Mouse (Mus musculus): ENCODE results near the gene Mdm4. TPM values are rescaled to one million over a fixed set of nuclear protein-coding genes. Genes with fewer than 3 reads are reported as not detected.

Gene Mdm4
- polyA plus RNA-seq, 1 experiment: 92.2 TPM

- no peak for DNase-seq (ENCODE audit: low spot score)
Observed at GRCm38 (mm10) chr1:132938975-132939374, 91.4 kb downstream of the Mdm4 start.

DNA sequence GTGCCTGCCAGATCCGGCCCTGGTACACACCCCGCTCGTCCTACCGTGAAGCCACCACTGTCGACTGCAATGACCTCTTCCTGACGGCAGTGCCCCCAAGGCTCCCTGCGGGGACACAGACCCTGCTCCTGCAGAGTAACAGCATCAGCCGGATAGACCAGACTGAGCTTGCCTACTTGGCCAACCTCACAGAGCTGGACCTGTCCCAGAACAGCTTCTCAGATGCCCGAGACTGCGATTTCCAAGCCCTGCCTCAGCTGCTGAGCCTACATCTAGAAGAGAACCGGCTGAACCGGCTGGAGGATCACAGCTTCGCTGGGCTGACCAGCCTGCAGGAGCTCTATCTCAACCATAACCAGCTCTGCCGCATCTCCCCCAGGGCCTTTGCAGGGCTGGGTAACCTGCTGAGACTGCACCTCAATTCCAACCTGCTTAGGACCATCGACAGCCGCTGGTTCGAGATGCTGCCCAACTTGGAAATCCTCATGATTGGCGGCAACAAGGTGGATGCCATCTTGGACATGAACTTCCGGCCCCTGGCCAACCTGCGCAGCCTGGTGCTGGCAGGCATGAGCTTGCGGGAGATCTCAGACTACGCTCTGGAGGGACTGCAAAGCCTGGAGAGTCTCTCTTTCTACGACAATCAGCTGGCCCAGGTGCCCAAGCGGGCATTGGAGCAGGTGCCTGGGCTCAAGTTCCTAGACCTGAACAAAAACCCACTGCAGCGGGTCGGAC is 92.9 kb downstream of the Mdm4 start:
- no peak for DNase-seq (ENCODE audit: low spot score)

DNA sequence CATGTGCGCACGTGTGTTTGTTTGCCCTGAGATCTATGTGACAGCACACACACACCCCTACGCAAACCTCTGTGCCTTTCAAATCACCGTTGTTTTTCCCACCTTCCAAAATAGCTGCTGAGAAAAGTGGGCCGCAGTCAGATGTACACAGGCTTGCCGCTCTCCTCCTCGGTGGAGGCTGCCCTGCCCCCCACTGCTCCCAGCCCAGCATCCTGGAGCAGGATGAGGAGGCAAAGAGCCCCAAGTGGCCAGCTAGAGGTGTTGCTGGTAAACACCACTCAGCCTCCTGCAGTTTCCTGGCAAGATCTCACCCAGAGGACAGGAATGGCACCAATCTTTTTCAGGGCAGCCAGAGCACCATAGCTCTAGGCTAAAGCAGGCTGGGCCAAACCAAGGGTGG is 95.5 kb downstream of the Mdm4 start:
- DNase-seq (ENCODE audit: low spot score): no peak

DNA sequence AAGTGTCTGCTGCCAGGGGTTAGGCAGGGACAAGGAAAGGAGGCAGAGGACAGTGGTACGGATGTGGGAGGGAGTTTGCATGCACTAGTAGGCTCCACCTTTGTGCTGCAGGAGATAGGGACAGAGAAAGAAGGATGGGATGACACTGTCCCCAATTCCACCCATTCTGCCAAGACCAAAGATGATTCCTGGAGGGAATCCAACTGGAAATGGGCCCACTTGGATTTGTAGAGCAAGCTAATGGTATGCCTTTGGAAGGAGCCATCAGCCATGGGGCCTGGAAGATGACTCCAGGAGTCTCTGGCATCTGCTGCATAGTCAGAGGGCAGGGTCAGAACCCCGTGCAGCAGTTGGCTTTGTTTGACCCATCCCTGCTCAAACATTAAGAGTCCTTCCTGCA is 97.9 kb downstream of the Mdm4 start:
- DNase-seq (ENCODE audit: low spot score): no peak

DNA sequence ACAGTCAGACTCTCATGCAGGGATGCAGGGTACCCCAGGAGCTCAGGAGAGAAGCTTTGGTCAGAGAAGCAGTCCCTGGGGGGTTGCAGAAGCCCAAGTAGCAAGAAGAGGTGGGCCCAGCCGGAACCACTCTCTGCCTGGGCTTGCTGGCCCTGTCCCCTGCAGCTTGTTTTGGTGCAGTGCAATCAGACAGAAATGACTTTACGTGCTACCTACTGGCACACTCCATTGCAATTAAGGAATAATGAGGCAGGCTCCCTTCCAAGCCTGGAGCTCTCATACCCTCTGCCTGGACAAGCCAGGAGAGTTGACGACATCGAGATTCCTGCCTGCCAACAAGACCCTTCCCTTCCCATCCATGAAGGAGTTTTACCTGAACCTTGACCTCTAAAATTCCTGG is 100.1 kb downstream of the Mdm4 start:
- DNase-seq (ENCODE audit: low spot score): no peak

- DNase-seq (ENCODE audit: low spot score): no peak
Observed at GRCm38 (mm10) chr1:132928907-132929250, 101.5 kb downstream of the Mdm4 start.

DNA sequence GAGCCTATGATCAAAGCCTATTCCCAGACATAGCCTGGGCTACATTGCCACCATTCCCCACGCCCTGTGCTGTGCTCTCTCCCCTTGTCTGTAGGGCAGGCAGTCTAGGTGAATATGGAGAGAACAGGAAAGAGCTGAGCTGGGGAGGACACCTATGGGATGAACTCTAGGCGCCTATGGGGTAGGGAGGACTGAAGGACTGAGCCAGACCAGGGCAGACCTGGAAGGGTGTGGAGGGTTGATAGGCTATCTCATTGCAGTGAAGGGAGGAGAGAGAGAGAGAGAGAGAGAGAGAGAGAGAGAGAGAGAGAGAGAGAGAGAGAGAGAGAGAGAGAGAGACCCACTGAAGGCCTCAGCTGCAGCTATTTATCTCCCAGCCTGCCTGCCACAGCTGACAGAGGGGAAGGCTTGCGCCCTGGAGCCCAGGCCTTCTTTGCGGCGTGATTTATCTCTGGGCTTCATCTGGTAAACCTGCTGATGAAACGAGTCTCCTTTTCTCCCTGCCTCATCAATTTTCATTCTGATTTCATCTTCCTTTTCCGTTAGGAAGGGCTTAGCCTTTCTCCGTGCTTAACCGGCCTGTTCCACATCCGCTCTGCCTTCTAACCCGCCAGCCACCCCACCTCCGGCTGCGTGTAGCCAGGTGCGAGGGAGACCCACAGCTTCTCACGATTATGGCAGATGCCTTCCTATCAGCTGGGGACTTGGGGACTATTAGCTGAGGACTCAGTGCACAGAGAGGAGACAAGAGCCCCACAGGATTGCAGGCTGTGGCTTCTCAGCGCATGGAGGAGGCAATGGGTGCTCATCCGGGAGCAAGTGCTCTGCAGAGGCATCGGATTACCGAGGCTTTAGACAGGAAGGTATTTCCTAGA is 102.1 kb downstream of the Mdm4 start:
- no peak for DNase-seq (ENCODE audit: low spot score)

DNA sequence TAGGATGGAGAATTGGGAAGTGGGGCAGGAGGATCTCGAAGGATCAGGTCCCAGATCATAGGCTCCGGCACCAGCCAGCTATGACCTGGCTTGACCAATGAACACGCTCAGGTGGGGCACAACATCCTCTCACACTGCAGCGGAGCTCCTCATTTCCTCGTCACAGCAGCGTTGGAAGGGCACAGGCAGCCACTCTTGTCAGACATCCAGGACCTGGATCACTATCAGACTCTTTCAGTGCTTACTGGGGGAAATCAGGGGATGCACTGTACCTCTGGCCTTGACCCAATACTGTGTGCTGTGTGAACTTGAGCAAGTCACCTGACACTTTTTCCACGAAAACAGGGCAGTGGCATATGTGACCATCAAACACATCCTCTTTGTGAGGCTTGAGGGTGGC is 105.1 kb downstream of the Mdm4 start:
- no peak for DNase-seq (ENCODE audit: low spot score)

DNA sequence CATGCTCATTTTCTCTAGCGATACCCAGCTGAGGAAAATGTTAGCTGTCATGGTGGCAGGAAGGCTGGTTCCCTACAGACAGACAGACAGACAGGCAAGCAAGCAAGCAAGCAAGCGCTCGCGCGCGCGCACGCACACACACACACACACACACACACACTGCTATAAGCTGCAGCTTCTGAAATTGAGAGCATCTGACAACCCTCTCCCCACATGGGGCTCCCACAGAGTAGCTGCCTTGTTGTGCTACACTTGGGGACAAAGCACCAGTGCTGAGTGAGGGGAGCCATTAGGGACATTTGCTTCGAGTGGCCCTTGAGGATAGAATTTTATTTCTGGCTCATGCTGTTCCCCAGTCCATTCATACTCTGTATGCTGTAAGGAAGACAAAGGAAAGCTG is 108.1 kb downstream of the Mdm4 start:
- DNase-seq (ENCODE audit: low spot score): no peak

DNA sequence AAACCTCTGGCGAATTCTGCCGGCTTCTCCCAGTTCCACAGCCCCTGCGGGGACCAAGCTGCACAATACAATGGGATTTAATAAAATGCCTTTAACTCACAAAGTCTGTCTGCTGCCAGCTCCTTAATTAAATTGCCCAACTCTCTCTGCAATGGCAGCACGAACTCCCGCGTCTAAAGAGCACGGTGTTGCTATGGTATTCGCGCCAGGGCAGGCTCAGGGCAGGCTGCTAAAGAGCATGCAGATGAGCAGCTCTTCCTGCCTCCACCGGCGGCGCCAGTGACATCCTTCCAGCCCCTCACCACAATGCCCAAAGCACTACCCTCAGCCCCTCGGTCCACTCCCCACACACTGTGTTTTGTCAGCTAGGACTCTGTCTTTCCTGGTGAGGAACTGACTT is 109.3 kb downstream of the Mdm4 start:
- no peak for DNase-seq (ENCODE audit: low spot score)

GRCm38 (mm10) chr1:132919258-132919657 is 111.1 kb downstream of the Mdm4 start:
- DNase-seq (ENCODE audit: low spot score): no peak

- DNase-seq (ENCODE audit: low spot score): no peak
Observed at GRCm38 (mm10) chr1:132918117-132918680, 112.2 kb downstream of the Mdm4 start.

- DNase-seq (ENCODE audit: low spot score): no peak
Observed at GRCm38 (mm10) chr1:132917554-132917953, 112.8 kb downstream of the Mdm4 start.

DNA sequence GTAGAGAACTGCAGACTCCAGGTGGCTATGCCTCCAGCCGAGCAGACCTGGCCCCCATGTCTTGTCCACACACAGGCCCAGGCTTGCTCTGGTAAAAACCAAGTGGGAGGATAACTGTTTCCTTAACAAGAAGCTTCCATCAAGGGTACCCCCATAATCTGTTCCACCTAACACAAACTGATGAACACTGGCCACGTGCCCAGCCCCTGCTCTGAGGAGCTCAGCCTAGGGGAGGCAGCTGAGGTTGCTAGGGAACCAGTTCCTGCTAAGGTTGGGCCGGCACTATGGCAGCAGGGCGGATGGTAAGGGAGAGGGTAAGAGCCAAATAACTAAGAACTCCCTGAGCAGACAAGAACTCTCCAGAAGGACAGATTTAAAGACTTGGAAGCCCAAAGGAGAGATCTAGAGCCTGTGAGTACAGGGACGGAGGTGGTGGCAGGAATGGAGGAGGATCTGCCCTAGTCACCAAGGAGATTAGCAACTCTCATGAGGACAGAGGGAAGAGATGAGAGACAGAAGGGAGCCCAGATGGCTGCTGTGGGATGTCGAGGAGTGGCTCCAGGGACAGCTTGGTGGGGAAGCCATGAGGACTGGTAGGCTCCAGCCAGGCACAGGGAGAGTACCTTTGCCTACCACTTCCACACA is 114.4 kb downstream of the Mdm4 start:
- DNase-seq (ENCODE audit: low spot score): no peak

- no peak for DNase-seq (ENCODE audit: low spot score)
Observed at GRCm38 (mm10) chr1:132910414-132911041, 119.8 kb downstream of the Mdm4 start.

- DNase-seq (ENCODE audit: low spot score): no peak
Observed at GRCm38 (mm10) chr1:132909951-132910350, 120.4 kb downstream of the Mdm4 start.

Other genes starting within 250 kb of the Mdm4 start
- gene Lrrn2, start 150.3 kb downstream of the Mdm4 start, polyA plus RNA-seq (2012; rRNA removed): 2.5 and 2.9 TPM in 2 replicates
- 11.6 and 13.1 TPM in 2 replicates for gene Pik3c2b, start 15.1 kb upstream of the Mdm4 start, polyA plus RNA-seq (2012; rRNA removed)
- 30.5 and 30.9 TPM in 2 replicates for gene Ppp1r15b, start 100.6 kb upstream of the Mdm4 start, polyA plus RNA-seq (2012; rRNA removed)
- 81.1 and 94.9 TPM in 2 replicates for gene Plekha6, start 133.6 kb upstream of the Mdm4 start, polyA plus RNA-seq (2012; rRNA removed)

Data from urinary bladder, adult 2 months (tissue).